Mouse (Mus musculus): ENCODE measurements around the gene Tnnc1. TPM values are rescaled to one million over a fixed set of nuclear protein-coding genes. Genes with fewer than 3 reads are reported as not detected.

Tnnc1 gene
- total and polyA plus RNA-seq, 2 experiments, result 0.83 TPM; not detected in 1

DNA sequence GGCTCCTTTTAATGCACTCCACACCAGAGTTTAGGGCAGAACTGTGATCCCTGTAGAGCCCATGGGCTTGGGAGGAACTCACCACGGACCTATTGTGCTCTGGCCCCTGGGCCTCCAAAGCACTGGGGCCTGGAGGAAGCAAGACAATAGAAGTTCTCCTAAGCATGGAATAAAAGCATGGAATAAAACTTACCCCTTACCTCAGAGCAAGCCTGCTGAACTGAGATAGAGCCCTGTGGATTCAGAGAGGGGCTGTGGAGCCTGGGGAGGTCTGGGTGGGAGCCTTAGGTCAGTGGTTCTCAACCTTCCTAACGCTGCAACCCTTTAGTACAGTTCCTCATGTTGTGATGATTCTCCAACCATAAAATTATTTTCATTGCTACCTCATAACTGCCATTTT is 8.7 kb downstream of the Tnnc1 start, which contains the start of gene Nisch:
Nisch (minus strand) TSS at position 101 of the 400 bp plus-strand sequence.
- no peak within 1 kb of the TSS for H3K27ac ChIP-seq (replicated peaks; ENCODE audit: insufficient read depth, low read depth, low read length)
- H3K4me1 ChIP-seq (ENCODE audit: control insufficient read depth, insufficient read depth, low read length), result no peaks in the 10 kb centered on the region
- no peak for DNase-seq (ENCODE audit: extremely low read depth, low read depth, low spot score)
- no peaks in the 10 kb centered on the region for H3K27me3 ChIP-seq (ENCODE audit: control insufficient read depth, insufficient read depth, low read length)
- no peaks in the 10 kb centered on the region for H3K79me2 ChIP-seq (ENCODE audit: control insufficient read depth, insufficient read depth, low read length)
- 84% methylated on average over 2 of the region's 2 CpGs for WGBS
- no peak within 1 kb of the TSS for H3K9ac ChIP-seq (ENCODE audit: low read depth, low read length)
- TF ChIP-seq POLR2A (IDR thresholded peaks at IDR 0.05; ENCODE audit: extremely low read depth, insufficient read depth, low read length), result no peak
- TF ChIP-seq CTCF (IDR thresholded peaks at IDR 0.05; ENCODE audit: low read depth, low read length), result no peak
- H3K4me3 ChIP-seq (ENCODE audit: insufficient read depth, low read depth, low read length), result no peak within 1 kb of the TSS
- H3K36me3 ChIP-seq (ENCODE audit: control insufficient read depth, insufficient read depth, low read length), result no peaks in the 10 kb centered on the region

- peak; percentile 31 for DNase-seq (ENCODE audit: extremely low read depth, low read depth, low spot score)
- H3K4me3 ChIP-seq (ENCODE audit: insufficient read depth, low read depth, low read length), result no peak within 1 kb of the TSS
Measured at GRCm38 (mm10) chr14:31217666-31218065, 9.6 kb downstream of the Tnnc1 start, which contains the start of gene Sema3g. Gene Sema3g (plus strand): TSS chr14:31217860.

DNA sequence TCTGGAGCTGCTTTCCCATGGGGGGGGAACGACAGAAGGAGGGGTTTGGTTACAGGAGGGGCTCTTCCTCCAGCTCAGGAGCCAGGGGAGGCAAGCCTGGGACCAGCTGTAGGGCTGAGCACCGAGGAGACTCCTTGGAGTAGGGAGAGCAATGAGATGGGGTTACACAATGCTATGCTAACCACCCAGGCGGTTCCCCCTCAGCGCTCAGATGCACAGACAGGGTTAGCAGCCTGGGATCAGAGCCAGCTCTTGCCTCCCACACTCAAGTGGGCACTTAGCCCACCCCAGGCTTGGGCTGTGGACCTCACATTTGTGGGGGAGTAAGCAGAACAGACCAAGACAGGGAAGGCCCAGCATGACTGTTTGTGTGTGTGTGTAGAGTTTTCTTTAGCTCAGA is 18.9 kb downstream of the Tnnc1 start:
- no peak for DNase-seq (ENCODE audit: extremely low read depth, low read depth, low spot score)

More at GRCm38 (mm10) chr14:31217666-31218065, 9.6 kb downstream of the Tnnc1 start, which contains the start of gene Sema3g:
- H3K4me1 ChIP-seq (ENCODE audit: control insufficient read depth, insufficient read depth, low read length), result no peaks in the 10 kb centered on the region
- no peak within 1 kb of the TSS for H3K27ac ChIP-seq (replicated peaks; ENCODE audit: insufficient read depth, low read depth, low read length)
- H3K79me2 ChIP-seq (ENCODE audit: control insufficient read depth, insufficient read depth, low read length), result no peaks in the 10 kb centered on the region
- H3K36me3 ChIP-seq (ENCODE audit: control insufficient read depth, insufficient read depth, low read length), result no peaks in the 10 kb centered on the region
- no peaks in the 10 kb centered on the region for H3K27me3 ChIP-seq (ENCODE audit: control insufficient read depth, insufficient read depth, low read length)
- WGBS, result 13% methylated on average over 11 of the region's 11 CpGs
- TF ChIP-seq CTCF (IDR thresholded peaks at IDR 0.05; ENCODE audit: low read depth, low read length) (peak; percentile 58), POLR2A (IDR thresholded peaks at IDR 0.05; ENCODE audit: extremely low read depth, insufficient read depth, low read length) (no peak)
- no peak within 1 kb of the TSS for H3K9ac ChIP-seq (ENCODE audit: low read depth, low read length)

DNA sequence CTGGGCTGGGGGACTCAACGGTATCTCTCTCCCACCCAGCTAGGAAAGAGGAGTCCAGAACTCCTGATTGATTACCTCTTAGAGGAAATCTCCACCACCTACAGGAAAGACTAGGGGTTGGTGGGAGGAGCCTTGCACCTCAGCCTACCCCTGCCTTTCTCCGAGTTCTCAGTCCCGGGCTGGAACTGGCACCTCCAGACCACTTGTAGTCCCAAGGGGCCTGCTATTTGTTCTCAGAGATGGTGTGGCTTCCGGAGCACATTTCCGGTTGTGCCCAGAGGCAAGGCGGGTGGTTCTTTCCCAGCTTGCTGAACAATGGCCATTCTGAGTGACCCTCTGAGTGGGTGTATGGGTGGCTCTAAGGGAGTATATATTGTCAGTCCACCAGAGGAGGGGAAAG is 20.1 kb downstream of the Tnnc1 start:
- no peaks in the 10 kb centered on the region for H3K36me3 ChIP-seq (ENCODE audit: control insufficient read depth, insufficient read depth, low read length)
- WGBS, result 81% methylated on average over 6 of the region's 6 CpGs
- H3K4me1 ChIP-seq (ENCODE audit: control insufficient read depth, insufficient read depth, low read length), result no peaks in the 10 kb centered on the region
- TF ChIP-seq POLR2A (IDR thresholded peaks at IDR 0.05; ENCODE audit: extremely low read depth, insufficient read depth, low read length) (no peak), CTCF (IDR thresholded peaks at IDR 0.05; ENCODE audit: low read depth, low read length) (no peak)
- no peaks in the 10 kb centered on the region for H3K27me3 ChIP-seq (ENCODE audit: control insufficient read depth, insufficient read depth, low read length)
- H3K79me2 ChIP-seq (ENCODE audit: control insufficient read depth, insufficient read depth, low read length), result no peaks in the 10 kb centered on the region
- no peak for DNase-seq (ENCODE audit: extremely low read depth, low read depth, low spot score)
- H3K27ac ChIP-seq (replicated peaks; ENCODE audit: insufficient read depth, low read depth, low read length), result no peak overlapping the region
- H3K4me3 ChIP-seq (ENCODE audit: insufficient read depth, low read depth, low read length), result no peak overlapping the region
- H3K9ac ChIP-seq (ENCODE audit: low read depth, low read length), result no peak overlapping the region

More for the DNA sequence above, 18.9 kb downstream of the Tnnc1 start:
- Histone ChIP-seq H3K79me2 (ENCODE audit: control insufficient read depth, insufficient read depth, low read length) (no peaks in the 10 kb centered on the region), H3K36me3 (ENCODE audit: control insufficient read depth, insufficient read depth, low read length) (no peaks in the 10 kb centered on the region), H3K4me1 (ENCODE audit: control insufficient read depth, insufficient read depth, low read length) (no peaks in the 10 kb centered on the region), H3K27ac (replicated peaks; ENCODE audit: insufficient read depth, low read depth, low read length) (no peak overlapping the region), H3K9ac (ENCODE audit: low read depth, low read length) (no peak overlapping the region), H3K4me3 (ENCODE audit: insufficient read depth, low read depth, low read length) (no peak overlapping the region), H3K27me3 (ENCODE audit: control insufficient read depth, insufficient read depth, low read length) (no peaks in the 10 kb centered on the region)
- 78% methylated on average over 4 of the region's 4 CpGs for WGBS
- TF ChIP-seq POLR2A (IDR thresholded peaks at IDR 0.05; ENCODE audit: extremely low read depth, insufficient read depth, low read length) (no peak), CTCF (IDR thresholded peaks at IDR 0.05; ENCODE audit: low read depth, low read length) (no peak)

DNA sequence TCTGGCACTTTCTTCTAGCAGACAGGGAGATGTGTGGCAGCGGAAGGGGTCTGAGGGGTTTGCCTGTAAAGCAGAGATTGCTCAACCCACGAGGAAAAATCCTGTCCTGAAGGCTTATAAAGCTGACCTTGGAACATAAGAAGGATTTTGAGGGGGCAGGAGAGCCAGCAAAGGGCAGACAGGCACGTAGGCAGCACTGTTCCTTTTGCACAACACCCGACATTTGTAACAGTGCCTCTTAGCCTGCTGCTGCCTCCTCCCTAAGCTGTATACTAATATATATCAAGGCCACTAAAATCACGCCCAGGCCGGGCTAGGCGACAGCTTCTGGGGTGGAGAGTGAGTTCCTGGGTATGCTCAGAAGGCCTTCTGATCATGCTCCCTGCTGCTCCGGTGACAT is 22.3 kb downstream of the Tnnc1 start:
- H3K4me1 ChIP-seq (ENCODE audit: control insufficient read depth, insufficient read depth, low read length), result no peaks in the 10 kb centered on the region
- no peak for TF ChIP-seq CTCF (IDR thresholded peaks at IDR 0.05; ENCODE audit: low read depth, low read length)
- no peak for TF ChIP-seq POLR2A (IDR thresholded peaks at IDR 0.05; ENCODE audit: extremely low read depth, insufficient read depth, low read length)
- no peaks in the 10 kb centered on the region for H3K36me3 ChIP-seq (ENCODE audit: control insufficient read depth, insufficient read depth, low read length)
- WGBS, result 77% methylated on average over 8 of the region's 8 CpGs
- DNase-seq (ENCODE audit: extremely low read depth, low read depth, low spot score), result no peak
- no peak overlapping the region for H3K4me3 ChIP-seq (ENCODE audit: insufficient read depth, low read depth, low read length)
- H3K27me3 ChIP-seq (ENCODE audit: control insufficient read depth, insufficient read depth, low read length), result no peaks in the 10 kb centered on the region
- no peaks in the 10 kb centered on the region for H3K79me2 ChIP-seq (ENCODE audit: control insufficient read depth, insufficient read depth, low read length)
- no peak overlapping the region for H3K27ac ChIP-seq (replicated peaks; ENCODE audit: insufficient read depth, low read depth, low read length)
- H3K9ac ChIP-seq (ENCODE audit: low read depth, low read length), result no peak overlapping the region

DNA sequence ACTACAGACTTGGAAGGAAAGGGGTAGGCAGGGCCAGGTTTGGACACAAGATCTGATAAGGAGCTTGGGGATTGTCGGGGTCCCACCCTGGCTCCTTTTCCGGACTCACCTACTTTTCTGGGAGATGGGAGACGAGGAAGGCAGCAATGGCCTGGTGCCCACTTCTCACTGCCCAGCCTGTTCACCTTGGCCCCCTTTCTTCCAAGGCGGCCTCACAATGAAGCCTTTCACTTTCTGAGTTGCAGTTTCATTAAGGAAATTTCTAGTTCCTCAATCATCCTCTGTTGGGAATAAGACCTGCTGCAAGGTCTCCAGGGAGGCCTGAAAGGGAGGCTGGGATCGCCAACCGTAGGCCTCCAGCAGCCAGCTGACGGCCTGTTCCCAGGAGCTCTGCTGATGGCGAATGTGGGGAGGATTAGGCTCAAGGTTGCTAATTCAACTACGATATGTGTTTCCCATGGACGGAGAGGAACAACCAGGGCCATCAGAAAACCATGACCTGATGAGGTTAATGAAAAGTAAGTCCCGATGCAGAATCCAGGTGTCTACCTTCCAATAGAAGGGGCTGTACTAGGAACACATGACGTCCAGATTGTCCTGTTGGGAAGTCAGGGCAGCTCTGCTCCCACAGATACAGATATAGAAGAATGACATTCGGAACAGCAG is 24.4 kb downstream of the Tnnc1 start:
- H3K4me3 ChIP-seq (ENCODE audit: insufficient read depth, low read depth, low read length), result no peak overlapping the region
- TF ChIP-seq CTCF (IDR thresholded peaks at IDR 0.05; ENCODE audit: low read depth, low read length) (no peak), POLR2A (IDR thresholded peaks at IDR 0.05; ENCODE audit: extremely low read depth, insufficient read depth, low read length) (no peak)
- no peaks in the 10 kb centered on the region for H3K27me3 ChIP-seq (ENCODE audit: control insufficient read depth, insufficient read depth, low read length)
- no peaks in the 10 kb centered on the region for H3K79me2 ChIP-seq (ENCODE audit: control insufficient read depth, insufficient read depth, low read length)
- no peak overlapping the region for H3K27ac ChIP-seq (replicated peaks; ENCODE audit: insufficient read depth, low read depth, low read length)
- H3K4me1 ChIP-seq (ENCODE audit: control insufficient read depth, insufficient read depth, low read length), result no peaks in the 10 kb centered on the region
- no peak overlapping the region for H3K9ac ChIP-seq (ENCODE audit: low read depth, low read length)
- no peak for DNase-seq (ENCODE audit: extremely low read depth, low read depth, low spot score)
- no peaks in the 10 kb centered on the region for H3K36me3 ChIP-seq (ENCODE audit: control insufficient read depth, insufficient read depth, low read length)
- WGBS, result 79% methylated on average over 13 of the region's 13 CpGs
